Comparison of ENCODE assay signal across 14 mouse cellular contexts in genomic region chr8:70832371-70832770, GRCm38 (mm10). TPM values are rescaled to one million over a fixed set of nuclear protein-coding genes. Genes with fewer than 3 reads are reported as not detected.
A peak's percentile ranks its signal among the peaks of the same experiment; 100 is the strongest.
DNase-seq lines count a peak whose midpoint lies in the region; ATAC-seq and TF ChIP-seq lines count a peak whose summit lies in the region.
"Had no signal": no experiment of that assay in that cellular context is flagged by ENCODE, and none has a peak within 500 bp of the region (broad histone marks: within the 10 kb centered on the region; RNA-seq: fewer than 3 reads in every experiment).

No protein-coding gene starts in this region.

- H3K4me1 ChIP-seq in cerebellum, adult 2 months (ENCODE audit: control insufficient read depth, insufficient read depth, low read length), result no peaks in the 10 kb centered on the region; the same call in 1 of the 2 replicates
- H3K4me1 ChIP-seq in heart, postnatal 0 days (ENCODE audit: control insufficient read depth, insufficient read depth), result peaks cover 17% of the 10 kb centered on the region
- H3K4me1 ChIP-seq in liver, embryonic 12.5 days, result peaks cover 60% of the 10 kb centered on the region
- peaks cover 8% of the 10 kb centered on the region; the same call in 1 of the 2 replicates for H3K4me1 ChIP-seq in liver, postnatal 0 days (ENCODE audit: insufficient read depth)
- peaks cover 58% of the 10 kb centered on the region for H3K4me1 ChIP-seq in E14TG2a.4 (replicated peaks; ENCODE audit: low read depth, low read length)

- TF ChIP-seq CTCF in cerebellum, adult 2 months (IDR thresholded peaks at IDR 0.05; ENCODE audit: borderline replicate concordance, insufficient read depth, low read depth, low read length), result no peak
- TF ChIP-seq CTCF in heart, postnatal 0 days (IDR thresholded peaks at IDR 0.05; ENCODE audit: low read depth), result no peak
- TF ChIP-seq CTCF in liver, postnatal 0 days (IDR thresholded peaks at IDR 0.05; ENCODE audit: low read depth), result no peak
- no peak for TF ChIP-seq CTCF in E14TG2a.4 (conservative IDR thresholded peaks at IDR 0.05; ENCODE audit: low read length)

- H3K4me2 ChIP-seq in heart, postnatal 0 days (ENCODE audit: low read depth, low read length), result no peak overlapping the region
- H3K4me2 ChIP-seq in liver, embryonic 12.5 days, result no peak overlapping the region
- no peak overlapping the region for H3K4me2 ChIP-seq in liver, postnatal 0 days (ENCODE audit: low read depth, low read length)
- H3K4me2 ChIP-seq: limb, embryonic 13.5 days; midbrain, embryonic 12.5 days had no signal

- H3K27ac ChIP-seq in cerebellum, adult 2 months (ENCODE audit: insufficient read depth, low read length), result peak overlapping the region; percentile 34; the same call in 1 of the 2 replicates
- H3K27ac ChIP-seq in heart, postnatal 0 days (ENCODE audit: low read depth), result peak overlapping the region; percentile 90; the same call in 1 of the 2 replicates
- H3K27ac ChIP-seq in liver, embryonic 12.5 days, result peak overlapping the region; percentile 33; the same call in 1 of the 2 replicates
- no peak overlapping the region for H3K27ac ChIP-seq in liver, postnatal 0 days (ENCODE audit: low read depth)
- H3K27ac ChIP-seq: limb, embryonic 13.5 days; midbrain, embryonic 12.5 days had no signal

- TF ChIP-seq EP300 in heart, postnatal 0 days (IDR thresholded peaks at IDR 0.05; ENCODE audit: low read depth), result no peak
- TF ChIP-seq EP300 in liver, postnatal 0 days (IDR thresholded peaks at IDR 0.05; ENCODE audit: low read depth), result no peak

- H3K4me3 ChIP-seq in cerebellum, adult 2 months (replicated peaks; ENCODE audit: insufficient read depth, low read depth, low read length), result no peak overlapping the region
- no peak overlapping the region for H3K4me3 ChIP-seq in heart, postnatal 0 days (ENCODE audit: low read depth, low read length)
- no peak overlapping the region for H3K4me3 ChIP-seq in liver, embryonic 12.5 days
- H3K4me3 ChIP-seq in liver, postnatal 0 days (ENCODE audit: low read depth, low read length), result no peak overlapping the region
- 0 out of 2 replicates have a peak overlapping the region, but pooled peaks have one; percentile 61 for H3K4me3 ChIP-seq in E14TG2a.4 (replicated peaks; ENCODE audit: low read length)
- H3K4me3 ChIP-seq: left cerebral cortex, adult 2 months; limb, embryonic 13.5 days; midbrain, embryonic 12.5 days had no signal

- DNase-seq in cerebellum, adult 2 months, result no peak
- no peak for DNase-seq in heart, postnatal 0 days (ENCODE audit: low spot score)
- DNase-seq in heart, postnatal 36 days, result no peak
- no peak for DNase-seq in liver, postnatal 0 days
- no peak for DNase-seq in embryo, embryonic 11 days
- DNase-seq: cerebellum, postnatal 14 days; right cerebral cortex, postnatal 25 days had no signal

- no peaks in the 10 kb centered on the region for H3K27me3 ChIP-seq in cerebellum, adult 2 months (ENCODE audit: control insufficient read depth, insufficient read depth, low read length)
- H3K27me3 ChIP-seq in heart, postnatal 0 days (ENCODE audit: control insufficient read depth, insufficient read depth, low read length), result no peaks in the 10 kb centered on the region
- no peaks in the 10 kb centered on the region for H3K27me3 ChIP-seq in liver, embryonic 12.5 days (replicated peaks)
- H3K27me3 ChIP-seq in liver, postnatal 0 days (ENCODE audit: insufficient read depth, low read length), result no peaks in the 10 kb centered on the region
- no peaks in the 10 kb centered on the region for H3K27me3 ChIP-seq in E14TG2a.4 (ENCODE audit: insufficient read depth, low read length)
- H3K27me3 ChIP-seq: limb, embryonic 13.5 days; midbrain, embryonic 12.5 days had no signal

- intact Hi-C loops in heart, postnatal 36 days (cut with DNase I), result no loop called here

- H3K9me3 ChIP-seq in heart, postnatal 0 days (replicated peaks; ENCODE audit: control insufficient read depth, low read length), result no peaks in the 10 kb centered on the region
- no peaks in the 10 kb centered on the region for H3K9me3 ChIP-seq in liver, embryonic 12.5 days (replicated peaks)
- no peaks in the 10 kb centered on the region for H3K9me3 ChIP-seq in liver, postnatal 0 days (ENCODE audit: low read length)
- no peaks in the 10 kb centered on the region for H3K9me3 ChIP-seq in E14TG2a.4 (ENCODE audit: low read length)
- H3K9me3 ChIP-seq: limb, embryonic 13.5 days; midbrain, embryonic 12.5 days had no signal

- no peak for ATAC-seq in cerebellum, adult (ENCODE audit: insufficient number of reproducible peaks, low FRiP score, low TSS enrichment)
- ATAC-seq in heart, postnatal 0 days (ENCODE audit: insufficient read depth, low read depth), result no peak
- no peak for ATAC-seq in liver, embryonic 12.5 days
- no peak for ATAC-seq in liver, postnatal 0 days

- peaks cover 16% of the 10 kb centered on the region; the same call in 1 of the 2 replicates for H3K36me3 ChIP-seq in heart, postnatal 0 days (replicated peaks; ENCODE audit: control insufficient read depth, insufficient read depth, low read length)
- H3K36me3 ChIP-seq in liver, embryonic 12.5 days, result peaks cover 36% of the 10 kb centered on the region
- peaks cover 15% of the 10 kb centered on the region for H3K36me3 ChIP-seq in liver, postnatal 0 days (replicated peaks; ENCODE audit: insufficient read depth, low read length)
- H3K36me3 ChIP-seq in E14TG2a.4 (ENCODE audit: insufficient read depth, low read length), result peaks cover 29% of the 10 kb centered on the region

- H3K9ac ChIP-seq in heart, postnatal 0 days (replicated peaks; ENCODE audit: low read depth, low read length), result no peak overlapping the region
- H3K9ac ChIP-seq in liver, embryonic 12.5 days, result no peak overlapping the region; the same call in 1 of the 2 replicates
- H3K9ac ChIP-seq in liver, postnatal 0 days (replicated peaks), result no peak overlapping the region
- H3K9ac ChIP-seq: midbrain, embryonic 12.5 days had no signal

- 59% methylated on average over 11 of the region's 11 CpGs for WGBS in cerebellum, adult 2 months
- WGBS in heart, postnatal 0 days, result 72% methylated on average over 11 of the region's 11 CpGs
- WGBS in liver, embryonic 12.5 days (ENCODE audit: insufficient replicate concordance), result 68% methylated on average over 11 of the region's 11 CpGs
- 73% methylated on average over 11 of the region's 11 CpGs for WGBS in liver, postnatal 0 days (ENCODE audit: insufficient replicate concordance)

- no peak for TF ChIP-seq POLR2A in cerebellum, adult 2 months (IDR thresholded peaks at IDR 0.05; ENCODE audit: borderline replicate concordance, insufficient read depth, low read length)

RNA-seq across cellular contexts. Expression of gene Arrdc2, which starts 7.1 kb away (rescaled TPM):
- polyA plus RNA-seq in cerebellum, adult 2 months (2012; rRNA removed), result 33.1 and 34.0 TPM in 2 replicates
- 4.5 and 38.1 TPM in 2 replicates for total RNA-seq in heart, postnatal 0 days (2014; rRNA removed; ENCODE audit: low replicate concordance)
- 3.0 and 3.6 TPM in 2 replicates for polyA plus RNA-seq in heart, postnatal 0 days (2015; fragmentation: Nextera tagmentation; extraction: Ambion mirVana)
- 10 to 100 TPM; 11.3 to 11.4 TPM for total RNA-seq in heart, postnatal 36 days (2021)
- 16.1 and 17.8 TPM in 2 replicates for polyA plus RNA-seq in liver, embryonic 12.5 days (2016; fragmentation: Nextera tagmentation; extraction: Ambion mirVana)
- polyA plus RNA-seq in liver, postnatal 0 days (2015; fragmentation: Nextera tagmentation; extraction: Ambion mirVana), result 6.1 and 6.2 TPM in 2 replicates

RNA-seq across cellular contexts. Expression of gene Il12rb1, which starts 24.1 kb away (rescaled TPM):
- polyA plus RNA-seq in cerebellum, adult 2 months (2012; rRNA removed), result 1.8 and 1.9 TPM in 2 replicates
- total RNA-seq in heart, postnatal 0 days (2014; rRNA removed; ENCODE audit: low replicate concordance), result 0.08 TPM in 1 of 2 replicates, not detected in the other
- not detected in 2 replicates for polyA plus RNA-seq in heart, postnatal 0 days (2015; fragmentation: Nextera tagmentation; extraction: Ambion mirVana)
- total RNA-seq in heart, postnatal 36 days (2021), result not detected
- polyA plus RNA-seq in liver, embryonic 12.5 days (2016; fragmentation: Nextera tagmentation; extraction: Ambion mirVana), result 0.18 and 0.22 TPM in 2 replicates
- 0.19 and 0.25 TPM in 2 replicates for polyA plus RNA-seq in liver, postnatal 0 days (2015; fragmentation: Nextera tagmentation; extraction: Ambion mirVana)
- total RNA-seq: adrenal gland, postnatal 36 days had no signal

RNA-seq across cellular contexts. Expression of gene Mast3, which starts 27.5 kb away (rescaled TPM):
- 69.5 and 70.4 TPM in 2 replicates for polyA plus RNA-seq in cerebellum, adult 2 months (2012; rRNA removed)
- total RNA-seq in heart, postnatal 0 days (2014; rRNA removed; ENCODE audit: low replicate concordance), result 3.0 and 5.6 TPM in 2 replicates
- polyA plus RNA-seq in heart, postnatal 0 days (2015; fragmentation: Nextera tagmentation; extraction: Ambion mirVana), result 2.3 and 3.2 TPM in 2 replicates
- 1 to 10 TPM; 6.4 to 8.9 TPM for total RNA-seq in heart, postnatal 36 days (2021)
- polyA plus RNA-seq in liver, embryonic 12.5 days (2016; fragmentation: Nextera tagmentation; extraction: Ambion mirVana), result 9.8 and 10.4 TPM in 2 replicates
- polyA plus RNA-seq in liver, postnatal 0 days (2015; fragmentation: Nextera tagmentation; extraction: Ambion mirVana), result 5.2 and 6.0 TPM in 2 replicates

RNA-seq across cellular contexts. Expression of gene Kcnn1, which starts 30.7 kb away (rescaled TPM):
- polyA plus RNA-seq in cerebellum, adult 2 months (2012; rRNA removed), result 19.4 and 22.1 TPM in 2 replicates
- total RNA-seq in heart, postnatal 0 days (2014; rRNA removed; ENCODE audit: low replicate concordance), result 7.5 and 25.2 TPM in 2 replicates
- polyA plus RNA-seq in heart, postnatal 0 days (2015; fragmentation: Nextera tagmentation; extraction: Ambion mirVana), result 3.4 TPM in 2 replicates
- total RNA-seq in heart, postnatal 36 days (2021), result 10 to 100 TPM; 10.4 to 13.6 TPM
- polyA plus RNA-seq in liver, embryonic 12.5 days (2016; fragmentation: Nextera tagmentation; extraction: Ambion mirVana), result 0.55 and 0.72 TPM in 2 replicates
- 0.19 and 0.45 TPM in 2 replicates for polyA plus RNA-seq in liver, postnatal 0 days (2015; fragmentation: Nextera tagmentation; extraction: Ambion mirVana)

RNA-seq across cellular contexts. Expression of gene Ccdc124, which starts 41.4 kb away (rescaled TPM):
- polyA plus RNA-seq in cerebellum, adult 2 months (2012; rRNA removed), result 123 and 145 TPM in 2 replicates
- total RNA-seq in heart, postnatal 0 days (2014; rRNA removed; ENCODE audit: low replicate concordance), result 12.6 and 32.0 TPM in 2 replicates
- 77.9 and 79.5 TPM in 2 replicates for polyA plus RNA-seq in heart, postnatal 0 days (2015; fragmentation: Nextera tagmentation; extraction: Ambion mirVana)
- 10 to 100 TPM; 45.2 to 49.4 TPM for total RNA-seq in heart, postnatal 36 days (2021)
- 78.8 and 81.1 TPM in 2 replicates for polyA plus RNA-seq in liver, embryonic 12.5 days (2016; fragmentation: Nextera tagmentation; extraction: Ambion mirVana)
- polyA plus RNA-seq in liver, postnatal 0 days (2015; fragmentation: Nextera tagmentation; extraction: Ambion mirVana), result 34.3 and 37.9 TPM in 2 replicates
